Mouse (Mus musculus): ENCODE results near the gene Slc17a7.
"Not testable (repeated sequence)": the region's sequence is repeated elsewhere in the genome, so short reads cannot be mapped to it uniquely, and the experiment has no call there.

The Slc17a7 gene

GRCm38 (mm10) chr7:45163735-45164490, at the start of gene Slc17a7:
Slc17a7 (plus strand) TSS chr7:45163949.
- in situ Hi-C loops (cut with MboI, MseI): no loop called here

GRCm38 (mm10) chr7:45117566-45117965, 46.2 kb upstream of the Slc17a7 start:
- in situ Hi-C loops (cut with MboI, MseI): loop anchor here (10.0 kb wide), 1 partner anchor 733 kb away; the partner anchor contains the start of genes 1700008O03Rik and Syt3

GRCm38 (mm10) chr7:45118336-45118735, 45.4 kb upstream of the Slc17a7 start:
- in situ Hi-C loops (cut with MboI, MseI): loop anchor here (10.0 kb wide), 1 partner anchor 734 kb away; the partner anchor contains the start of genes 1700008O03Rik and Syt3

- in situ Hi-C loops (cut with MboI, MseI): loop anchor here (5.0 to 10.0 kb wide), 2 partner anchors 33 to 735 kb away; partner anchors contain the start of genes 1700008O03Rik and Syt3
Observed at GRCm38 (mm10) chr7:45119780-45120709, 43.7 kb upstream of the Slc17a7 start.

GRCm38 (mm10) chr7:45121404-45121803, 42.3 kb upstream of the Slc17a7 start:
- in situ Hi-C loops (cut with MboI, MseI): loop anchor here (5.0 kb wide), 1 partner anchor 34 kb away; no protein-coding TSS in a partner anchor

GRCm38 (mm10) chr7:45121966-45122365, 41.8 kb upstream of the Slc17a7 start:
- in situ Hi-C loops (cut with MboI, MseI): loop anchor here (5.0 kb wide), 1 partner anchor 35 kb away; no protein-coding TSS in a partner anchor

GRCm38 (mm10) chr7:45122561-45123185, 41.1 kb upstream of the Slc17a7 start:
- in situ Hi-C loops (cut with MboI, MseI): loop anchor here (5.0 kb wide), 1 partner anchor 35 kb away; no protein-coding TSS in a partner anchor

- in situ Hi-C loops (cut with MboI, MseI): loop anchor here (5.0 kb wide), 1 partner anchor 36 kb away; no protein-coding TSS in a partner anchor
Observed at GRCm38 (mm10) chr7:45123186-45123570, 40.6 kb upstream of the Slc17a7 start.

GRCm38 (mm10) chr7:45124224-45125143, 39.3 kb upstream of the Slc17a7 start, which contains the start of gene Rps11:
Rps11 (minus strand) TSS chr7:45124439.
- in situ Hi-C loops (cut with MboI, MseI): loop anchor here (5.0 kb wide), 1 partner anchor 37 kb away; no protein-coding TSS in a partner anchor

GRCm38 (mm10) chr7:45125144-45125600, 38.6 kb upstream of the Slc17a7 start:
- in situ Hi-C loops (cut with MboI, MseI): no loop called here

GRCm38 (mm10) chr7:45125649-45126048, 38.1 kb upstream of the Slc17a7 start:
- in situ Hi-C loops (cut with MboI, MseI): not testable (repeated sequence)

GRCm38 (mm10) chr7:45126147-45126843, 37.5 kb upstream of the Slc17a7 start:
- in situ Hi-C loops (cut with MboI, MseI): no loop called here

- in situ Hi-C loops (cut with MboI, MseI): no loop called here
Observed at GRCm38 (mm10) chr7:45126844-45127699, 36.7 kb upstream of the Slc17a7 start.

GRCm38 (mm10) chr7:45127700-45128224, 36.0 kb upstream of the Slc17a7 start:
- in situ Hi-C loops (cut with MboI, MseI): no loop called here

GRCm38 (mm10) chr7:45128624-45129246, 35.0 kb upstream of the Slc17a7 start, which contains the start of gene Rpl13a:
Rpl13a (minus strand) TSS chr7:45128761.
- in situ Hi-C loops (cut with MboI, MseI): no loop called here

GRCm38 (mm10) chr7:45129318-45129717, 34.4 kb upstream of the Slc17a7 start:
- in situ Hi-C loops (cut with MboI, MseI): no loop called here

GRCm38 (mm10) chr7:45129776-45130512, 33.8 kb upstream of the Slc17a7 start:
- in situ Hi-C loops (cut with MboI, MseI): no loop called here
